Mouse (Mus musculus) spleen, adult 18-20 months (tissue): Measurements from ENCODE around the gene Tcfl5.

Experiments used
- DNase-seq, 2 experiments: peaks; one replicate each; pipeline ENCODE4 v3.0.0; 2022; ENCODE audit warnings: mixed read lengths in 2 of 2

The Tcfl5 gene

GRCm38 (mm10) chr2:180597490-180597889, 45.0 kb downstream of the Tcfl5 start, which contains the start of gene Col9a3:
Gene Col9a3 (plus strand): TSS chr2:180597790.
- DNase-seq, result no peak

- peak; percentile 69 to 85 for DNase-seq
Observed at GRCm38 (mm10) chr2:180589123-180589831, 53.2 kb downstream of the Tcfl5 start, which contains the start of gene Ogfr. Gene Ogfr (plus strand): TSS chr2:180589245.

GRCm38 (mm10) chr2:180588736-180589122, 53.8 kb downstream of the Tcfl5 start:
- DNase-seq, result no peak

DNA sequence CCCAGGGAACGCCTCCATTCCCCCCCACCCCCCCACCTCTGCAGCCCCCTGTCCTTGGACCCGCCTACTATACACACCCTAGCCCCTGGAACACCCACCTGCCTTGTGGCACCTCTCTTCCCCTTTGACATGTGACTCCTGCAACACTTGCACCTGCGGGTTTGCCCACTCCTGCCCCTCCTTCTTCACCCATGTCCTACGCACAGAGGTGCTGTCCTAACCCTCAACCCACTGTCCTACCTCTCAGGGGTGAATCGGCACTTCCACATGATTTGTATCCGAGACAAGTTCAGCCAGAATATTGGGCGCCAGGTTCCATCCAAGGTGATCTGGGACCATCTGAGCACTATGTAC, 59.4 kb downstream of the Tcfl5 start:
- peak in 1 of 2 experiments; percentile 17 for DNase-seq

DNA sequence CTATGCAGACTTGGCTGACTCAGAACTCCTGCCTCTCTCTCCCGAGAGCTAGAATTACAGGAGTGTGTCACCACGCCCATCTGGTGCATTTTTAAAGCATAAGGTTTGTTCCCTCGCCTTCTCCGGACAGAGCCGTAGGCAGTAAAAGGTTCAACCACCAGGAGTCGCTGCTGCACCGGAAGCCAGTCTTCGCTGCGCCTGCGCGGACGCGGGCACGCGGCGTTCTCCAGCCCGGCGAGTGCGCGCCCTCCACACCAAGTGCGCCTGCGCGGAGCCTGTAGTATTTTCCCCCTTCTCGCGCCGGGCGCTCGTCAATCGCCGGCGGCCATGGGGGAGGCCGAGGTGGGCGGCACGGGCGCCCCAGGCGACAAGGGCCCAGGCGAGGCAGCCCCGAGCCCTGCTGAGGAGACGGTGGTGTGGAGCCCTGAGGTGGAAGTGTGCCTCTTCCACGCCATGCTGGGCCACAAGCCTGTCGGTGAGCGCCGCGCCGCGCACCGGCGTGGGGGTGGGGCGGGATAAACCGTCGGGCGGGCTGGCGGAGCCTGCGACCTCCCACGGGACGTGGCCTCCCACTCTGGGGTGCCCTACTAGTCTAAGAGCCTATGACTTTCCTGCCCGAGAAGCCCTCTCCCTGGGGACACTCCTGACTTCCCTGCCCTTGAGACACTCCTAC, 59.9 kb downstream of the Tcfl5 start:
- peak; percentile 95 to 98 for DNase-seq

DNA sequence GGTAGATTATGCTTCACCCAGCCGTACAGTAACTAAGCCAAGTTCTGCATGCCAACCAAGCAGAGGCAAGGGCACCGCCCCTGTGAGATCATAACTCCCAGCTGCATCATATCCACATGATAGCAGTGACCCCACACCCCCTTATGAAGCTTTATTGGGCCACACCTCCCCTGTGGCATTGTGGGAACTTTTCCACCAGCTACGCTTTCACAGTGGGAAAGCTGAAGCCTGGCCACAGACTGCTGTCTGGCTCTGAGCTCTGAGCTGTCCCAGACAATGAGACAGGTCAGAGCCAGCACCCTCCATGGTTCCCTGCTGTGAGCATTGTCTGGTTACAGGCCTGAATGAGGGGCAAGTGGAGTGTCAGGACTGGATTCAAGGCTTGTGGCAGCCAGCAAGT, 61.5 kb downstream of the Tcfl5 start, which contains the start of gene Mrgbp:
Mrgbp (plus strand) TSS at position 303 of the 400 bp plus-strand sequence.
- no peak for DNase-seq

DNA sequence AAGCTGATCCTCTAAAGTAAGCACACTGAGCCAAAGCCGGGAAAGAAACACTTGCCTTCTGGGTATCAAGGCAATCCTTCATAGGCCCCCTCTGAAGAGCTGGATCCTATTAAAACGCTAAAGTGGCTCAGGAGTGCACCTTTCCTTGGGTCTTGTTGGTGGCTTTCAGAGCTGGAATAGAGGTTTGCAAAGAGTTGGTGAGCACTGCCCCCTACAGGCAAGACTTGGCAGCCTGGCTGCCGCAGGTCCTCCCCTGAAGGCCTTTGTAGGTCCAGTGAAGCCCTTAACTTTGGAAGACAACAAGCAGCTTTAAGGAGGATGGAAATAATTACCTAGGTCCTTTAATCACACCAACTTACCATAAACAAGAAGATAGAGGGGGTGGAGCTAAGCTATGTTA, 63.8 kb downstream of the Tcfl5 start:
- DNase-seq, result peak; percentile 42 to 72

GRCm38 (mm10) chr2:180576482-180576881, 66.0 kb downstream of the Tcfl5 start:
- DNase-seq, result no peak
